Mouse (Mus musculus) c-Kit-positive CD71-positive TER-119-negative erythroid progenitor cells, embryonic 14.5 days (primary cell): ENCODE data around the gene Pomp.

Experiments used
- DNase-seq: peaks from one replicate; pipeline ENCODE4 v3.0.0-alpha.2; 2013; ENCODE audit warnings: low read depth

Pomp gene

DNA sequence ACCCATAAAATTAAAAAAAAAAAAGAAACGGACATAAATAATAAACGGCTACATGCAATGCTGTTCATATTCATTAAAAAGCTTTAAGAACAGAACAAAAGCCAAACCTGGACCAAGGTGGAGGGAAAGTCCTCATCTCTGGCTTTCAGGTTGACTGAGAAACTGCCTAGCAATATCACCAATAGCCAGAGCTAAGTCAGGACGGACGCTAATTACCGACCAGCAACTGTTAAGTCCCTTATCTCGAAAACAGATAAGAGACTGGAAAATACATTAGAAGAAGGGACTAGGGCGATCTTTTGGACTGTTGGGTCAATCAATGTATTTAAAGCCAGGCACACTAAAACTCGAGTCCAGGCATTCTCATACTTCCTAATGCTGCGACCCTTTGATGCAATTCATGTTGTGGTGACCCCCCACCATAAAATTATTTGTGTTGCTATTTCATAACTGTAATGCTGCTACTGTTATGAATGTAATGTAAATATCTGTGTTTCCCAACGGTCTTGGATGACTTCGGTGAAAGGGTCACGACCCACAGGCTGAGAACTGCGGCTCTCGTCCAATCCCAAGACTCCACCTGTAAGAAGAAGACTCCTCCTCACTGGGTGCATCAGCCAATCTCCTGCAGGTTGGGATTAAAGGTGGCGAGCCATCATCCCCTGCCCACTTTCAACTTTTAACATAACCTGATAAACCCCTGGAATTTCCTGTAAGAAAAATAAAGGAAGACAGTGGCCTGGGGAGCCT is 41.9 kb downstream of the Pomp start:
- DNase-seq: no peak

DNA sequence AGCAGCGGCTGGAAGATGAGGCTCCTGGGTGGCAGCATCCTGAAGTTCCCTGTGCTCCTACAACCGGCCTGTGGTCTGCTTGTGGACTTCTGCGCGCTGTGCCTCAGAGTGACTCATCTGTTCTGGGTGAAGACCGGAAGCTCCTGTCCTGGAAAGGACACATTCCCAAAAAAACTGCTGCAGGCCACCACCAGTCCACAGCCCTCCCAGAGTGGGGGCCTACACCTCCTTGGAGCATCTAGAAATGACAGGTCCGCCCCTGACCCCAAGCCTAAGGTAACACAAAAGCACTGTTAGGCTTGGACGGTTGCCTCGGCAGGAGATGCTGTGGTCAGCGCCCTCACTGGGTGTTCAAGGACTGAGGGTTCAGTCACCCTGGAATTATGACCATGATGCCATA is 42.9 kb downstream of the Pomp start:
- DNase-seq: no peak

DNA sequence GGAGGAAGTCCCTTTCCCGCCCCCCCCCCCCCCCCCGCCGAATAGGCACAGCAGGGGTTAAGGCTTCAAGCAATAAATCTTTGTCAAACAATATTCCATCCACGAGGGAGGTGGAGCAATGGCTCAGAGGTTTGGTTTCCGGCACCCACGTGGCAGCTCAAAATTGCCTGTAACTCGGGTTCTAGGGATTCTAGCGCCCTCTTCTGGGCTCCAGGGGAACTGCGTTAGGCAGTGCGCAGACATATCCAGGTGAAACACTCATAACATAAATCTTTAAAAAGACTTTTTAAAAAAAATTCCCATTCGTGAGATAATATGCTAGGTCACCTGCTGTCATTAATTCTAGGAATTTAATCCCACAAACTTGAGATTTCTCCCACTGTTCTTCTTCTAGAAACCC is 46.9 kb downstream of the Pomp start:
- DNase-seq: no peak

DNA sequence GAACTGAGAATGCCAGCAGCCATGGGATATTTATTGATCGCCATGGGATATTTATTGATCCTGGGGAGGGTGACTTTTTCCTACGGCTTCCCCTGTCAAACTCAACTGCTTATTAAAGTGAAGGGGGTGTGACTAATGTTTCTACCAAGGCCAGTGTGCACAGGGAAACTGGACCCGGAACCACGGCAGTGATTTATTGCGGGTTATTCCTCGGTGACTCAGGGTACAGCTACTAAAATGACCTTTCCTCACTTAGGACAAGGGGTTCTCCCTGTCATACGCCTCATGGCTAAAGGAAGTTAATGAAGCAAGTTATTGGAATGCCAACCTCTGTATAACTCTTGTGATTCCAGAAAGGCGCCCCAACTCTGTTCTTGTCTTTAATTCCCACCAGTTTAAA is 47.6 kb downstream of the Pomp start:
- no peak for DNase-seq

DNA sequence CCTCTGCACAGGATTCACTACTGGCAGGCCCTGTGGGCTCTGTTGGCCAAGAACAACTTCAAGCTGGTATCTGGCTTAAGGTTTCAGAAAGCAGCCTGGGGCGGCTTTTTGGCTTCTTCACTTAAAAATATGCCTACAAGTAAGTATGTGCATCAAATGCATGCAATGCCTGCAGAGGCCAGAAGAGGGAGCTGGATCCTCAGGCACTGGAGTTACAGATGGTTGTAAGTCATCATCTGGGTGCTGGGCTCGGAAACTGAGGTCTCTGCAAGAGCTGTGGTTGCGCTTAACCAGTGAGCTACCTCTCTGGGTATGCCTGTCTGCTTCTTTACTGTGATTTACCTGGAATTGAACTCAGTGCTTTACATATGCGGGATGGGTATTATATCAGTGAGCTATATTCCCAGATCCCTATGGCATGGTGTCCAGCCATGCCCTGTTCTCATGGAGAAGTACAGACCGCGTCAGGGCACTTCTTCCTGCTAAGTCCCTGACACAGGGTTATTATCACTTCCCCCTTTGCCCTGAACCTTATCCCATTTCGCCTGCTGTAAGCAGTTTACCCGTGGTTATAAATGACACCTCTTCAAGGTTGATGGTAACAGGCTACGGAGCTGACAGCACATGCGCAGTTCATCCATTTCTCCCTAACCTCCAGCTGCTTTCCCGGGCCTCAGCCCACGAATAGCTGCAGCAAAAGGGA is 50.7 kb downstream of the Pomp start:
- DNase-seq: no peak

DNA sequence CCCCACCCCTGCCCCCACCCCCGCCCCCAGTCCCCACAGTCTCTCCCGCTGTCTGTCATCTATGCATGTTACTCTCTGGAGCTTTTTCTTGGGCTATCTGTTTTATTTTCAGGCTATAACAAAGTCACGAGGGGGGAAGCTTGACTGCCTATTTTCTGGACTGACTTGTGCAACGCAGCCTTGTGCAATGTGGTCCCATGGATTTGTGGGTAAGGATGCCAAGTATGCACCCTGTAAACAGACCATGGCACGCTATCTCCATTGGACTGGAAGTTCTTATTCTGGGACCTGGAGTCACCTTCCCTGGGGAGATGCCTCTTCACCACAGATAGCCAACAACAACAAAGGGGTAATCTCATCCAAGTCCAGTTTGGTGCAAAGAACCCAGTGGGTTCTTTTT is 51.5 kb downstream of the Pomp start:
- DNase-seq: no peak

DNA sequence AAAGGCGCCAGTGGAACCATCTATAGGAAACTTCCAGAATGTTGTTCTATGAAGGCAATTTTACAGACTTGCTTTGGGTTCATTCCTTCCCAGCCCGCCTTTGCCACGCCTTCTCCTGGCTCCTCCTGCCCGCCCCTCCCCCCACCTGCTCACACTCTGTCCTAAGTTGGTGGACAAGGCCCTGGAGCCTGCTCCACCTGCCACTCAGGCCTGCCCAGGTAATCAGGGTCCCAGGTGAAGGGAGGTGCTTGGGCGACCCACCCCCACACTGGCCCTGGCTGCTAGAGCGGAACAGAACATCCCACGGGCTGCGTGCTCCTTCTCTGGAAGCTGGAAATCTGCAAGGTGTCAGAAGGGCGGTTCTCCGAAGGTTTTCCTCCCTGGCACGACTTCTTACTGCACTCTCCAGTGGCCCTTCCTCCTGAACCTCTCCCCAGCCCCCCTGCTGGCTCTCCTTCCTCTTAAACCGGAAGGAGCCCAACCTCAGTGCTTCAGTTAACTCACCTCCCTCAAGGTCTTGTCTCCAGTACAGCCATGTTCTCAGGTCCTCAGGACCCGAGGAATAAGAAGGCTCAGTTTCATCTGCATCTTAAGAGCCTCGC is 53.1 kb downstream of the Pomp start:
- DNase-seq: no peak

DNA sequence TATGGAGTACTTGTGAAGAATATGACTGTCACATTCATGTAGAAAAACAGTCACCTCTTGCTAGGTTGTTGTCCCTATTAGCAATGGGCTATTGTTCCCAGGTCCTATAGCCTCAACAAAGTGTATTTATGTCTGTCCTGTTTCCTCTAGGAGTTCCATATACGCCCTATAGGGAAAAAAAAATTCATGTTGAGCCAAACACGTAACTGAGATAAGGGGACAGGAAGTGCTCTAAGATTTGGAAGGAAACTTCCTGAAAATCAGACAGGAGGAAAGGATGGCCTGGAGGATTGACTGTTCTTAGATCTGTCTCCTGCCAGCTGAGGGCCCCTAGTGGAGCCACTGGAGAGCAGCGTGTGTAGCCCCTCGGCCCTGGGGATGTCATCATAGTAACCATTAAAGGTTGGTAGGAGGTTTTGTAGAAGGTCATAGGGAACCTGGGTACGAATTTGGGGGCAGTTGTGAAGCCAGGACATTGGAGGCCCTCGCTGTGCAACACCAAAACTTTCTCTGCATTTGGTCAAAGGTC is 54.8 kb downstream of the Pomp start:
- DNase-seq: no peak

DNA sequence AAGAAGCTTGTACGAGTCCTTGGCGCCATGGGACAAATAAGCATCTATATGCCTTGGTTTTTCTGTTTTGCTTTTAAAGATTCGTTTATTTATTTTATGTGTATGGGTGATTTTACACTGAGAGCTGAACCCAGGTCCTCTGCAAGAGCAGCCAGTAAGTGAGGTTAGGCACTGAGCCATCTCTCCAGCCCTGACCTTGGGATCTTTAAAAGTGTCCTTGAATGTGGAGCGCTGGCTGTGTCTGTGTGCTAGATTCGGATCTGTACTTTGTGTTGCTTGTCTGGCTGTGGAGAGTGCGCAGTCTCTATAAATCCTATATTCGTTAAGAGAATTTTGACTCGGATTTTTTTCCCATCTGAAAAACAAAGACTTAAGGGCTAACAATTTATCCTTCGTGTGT is 55.9 kb downstream of the Pomp start:
- no peak for DNase-seq

DNA sequence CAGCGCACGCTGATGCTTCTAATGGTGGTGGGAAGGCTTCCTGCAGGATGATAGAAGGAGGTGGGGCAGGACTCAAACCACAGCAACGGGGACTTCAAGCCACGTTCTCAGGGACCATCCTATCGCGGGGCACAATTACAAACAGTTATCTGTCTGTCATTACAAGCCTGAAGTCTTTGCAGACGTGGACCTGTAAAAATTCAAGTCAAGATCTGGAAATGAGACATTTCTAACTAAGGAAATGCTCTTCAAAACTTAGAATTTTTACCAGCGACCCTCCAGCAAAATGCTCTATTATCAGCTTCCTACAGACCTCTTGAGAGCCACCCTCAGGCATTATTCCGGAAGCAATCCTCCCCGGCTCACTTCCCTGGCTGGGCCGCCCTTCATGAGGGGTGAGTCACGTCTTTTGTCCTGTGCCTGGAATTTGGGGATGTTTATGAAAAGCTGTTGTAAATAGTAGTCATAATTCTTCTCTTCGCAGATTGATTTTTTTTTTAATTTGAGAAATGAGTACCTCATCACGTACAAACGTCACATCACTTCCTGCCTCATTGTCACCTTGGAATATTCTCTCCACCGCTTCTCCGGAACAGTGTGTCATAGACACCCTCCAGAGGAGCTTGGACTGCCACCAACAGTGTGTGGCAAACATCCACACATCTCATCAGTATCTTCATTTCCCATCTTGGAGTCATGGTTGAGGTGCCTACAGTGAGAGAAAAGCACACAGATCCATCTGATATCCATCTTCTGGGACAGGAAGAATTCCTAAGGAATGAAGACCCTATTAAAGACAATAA is 58.0 kb downstream of the Pomp start:
- no peak for DNase-seq

DNA sequence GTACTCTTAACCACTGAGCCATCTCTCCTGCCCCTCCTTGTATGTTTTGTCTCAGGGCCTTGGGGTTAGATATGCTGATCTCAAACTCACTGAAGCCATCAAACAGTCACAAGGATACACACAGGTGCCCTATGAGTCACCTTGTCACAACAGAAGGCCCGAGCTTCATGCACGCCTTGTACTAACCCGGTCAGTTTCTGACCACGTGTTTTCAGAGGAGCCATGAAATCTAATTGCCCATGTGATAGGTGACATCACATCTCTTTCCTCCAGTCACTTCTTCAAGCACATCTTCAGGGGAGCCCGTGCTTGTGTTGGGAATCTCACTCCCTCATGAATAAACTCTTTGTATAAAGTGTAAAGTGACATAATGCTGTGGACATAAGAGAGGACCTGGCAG is 64.4 kb downstream of the Pomp start:
- no peak for DNase-seq
